Mouse (Mus musculus) CH12.LX (cell line): ENCODE measurements around the gene Cotl1.

ENCODE experiments used
- CTCF ChIP-seq, 2 experiments: IDR thresholded peaks in 1 of 2; conservative IDR thresholded peaks in 1 of 2; 2 replicates each; pipeline ENCODE4 v1.5.1; 2011 to 2012; ENCODE audit warnings: low read depth in 2 of 2, low read length in 2 of 2, improper control_type of control experiment in 1 of 2, inconsistent platforms in 1 of 2, mild to moderate bottlenecking in 1 of 2, moderate library complexity in 1 of 2
- MAFK ChIP-seq: IDR thresholded peaks from 2 replicates; pipeline ENCODE4 v1.6.1; 2011; ENCODE audit warnings: low read length, improper control_type of control experiment; ENCODE audit not compliant: insufficient replicate concordance
- NRF1 ChIP-seq: IDR thresholded peaks from 2 replicates; pipeline ENCODE4 v1.6.1; 2014; ENCODE audit warnings: low read depth, mild to moderate bottlenecking, inconsistent platforms, low read length, improper control_type of control experiment, moderate library complexity
- POLR2A ChIP-seq: IDR thresholded peaks from 2 replicates; pipeline ENCODE4 v1.6.1; 2011; ENCODE audit warnings: low read depth, mild to moderate bottlenecking, improper control_type of control experiment, low read length

DNA sequence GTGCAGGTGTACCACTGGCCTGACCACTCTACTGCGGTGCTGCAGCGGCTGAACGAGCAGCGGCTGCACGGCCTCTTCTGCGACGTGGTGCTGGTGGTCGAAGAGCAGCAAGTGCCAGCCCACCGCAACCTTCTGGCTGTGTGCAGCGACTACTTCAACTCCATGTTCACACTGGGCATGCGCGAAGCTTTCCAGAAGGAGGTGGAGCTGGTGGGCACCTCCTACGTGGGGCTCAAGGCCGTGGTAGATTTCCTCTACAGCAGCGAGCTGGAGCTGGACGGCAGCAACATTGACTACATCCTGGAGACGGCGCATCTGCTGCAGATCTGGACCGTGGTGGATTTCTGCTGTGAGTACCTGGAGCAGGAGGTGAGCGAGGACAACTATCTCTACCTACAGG, 29.3 kb upstream of the Cotl1 start:
- TF ChIP-seq MAFK: no peak
- no peak for TF ChIP-seq NRF1
- no peak for TF ChIP-seq POLR2A
- TF ChIP-seq CTCF (conservative IDR thresholded peaks at IDR 0.05 in 1 of 2, IDR thresholded peaks at IDR 0.05 in 1 of 2; ENCODE audit: low read depth in 2 of 2, low read length in 2 of 2): no peak
